Mouse (Mus musculus): ENCODE data around the gene Gm49361. TPM values are rescaled to one million over a fixed set of nuclear protein-coding genes. Genes with fewer than 3 reads are reported as not detected.

Gene Gm49361
- polyA plus RNA-seq (2015; fragmentation: Nextera tagmentation; extraction: Ambion mirVana) = not detected in 2 replicates

DNA sequence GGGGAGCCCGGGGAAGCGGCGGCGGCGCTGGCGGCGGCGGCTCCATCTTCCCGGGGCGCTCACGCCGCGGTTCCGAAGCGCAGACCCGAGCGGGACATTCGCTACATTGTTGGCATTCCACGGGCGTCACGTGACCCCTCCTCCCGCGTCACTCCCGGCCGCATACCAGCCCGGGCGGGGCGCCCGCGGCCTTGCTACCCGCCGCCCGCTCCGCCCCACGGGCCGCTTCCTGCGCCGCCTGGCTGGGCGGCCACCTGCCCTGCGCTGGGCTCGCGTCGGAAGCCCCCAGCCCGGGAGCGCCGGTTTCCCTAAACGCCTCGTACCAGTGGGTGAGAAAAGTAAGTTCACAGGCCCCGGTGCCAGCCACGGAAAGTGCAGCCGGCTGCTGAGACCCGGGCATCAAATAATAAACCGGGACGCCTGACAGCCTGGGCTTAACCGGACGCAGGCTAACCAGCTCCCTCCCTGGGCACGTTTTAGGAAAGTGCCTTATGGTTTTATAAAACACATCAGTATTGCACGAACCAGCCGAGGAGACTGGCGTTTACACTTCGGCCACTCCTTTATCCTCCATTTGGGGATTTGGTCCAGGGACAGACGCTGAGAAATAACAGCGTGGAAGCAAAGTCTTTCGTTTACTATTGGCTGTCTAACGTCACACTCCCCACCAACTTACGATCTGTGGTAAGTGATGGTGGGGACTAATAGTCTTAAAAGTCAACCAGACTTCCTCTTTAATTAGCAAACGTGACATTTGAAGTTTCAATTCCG, at the start of gene Gm49361:
Gm49361 (minus strand) TSS at position 103 of the 771 bp plus-strand sequence.
- peak; percentile 93 for ATAC-seq (ENCODE audit: borderline replicate concordance, extremely low read depth, low FRiP score, low TSS enrichment)
- peak within 1 kb of the TSS; percentile 83 for H3K4me2 ChIP-seq
- peak within 1 kb of the TSS; percentile 96 for H3K27ac ChIP-seq
- no peaks in the 10 kb centered on the region for H3K9me3 ChIP-seq
- under 1% methylated on average over 49 of the region's 68 CpGs for WGBS
- peak within 1 kb of the TSS; percentile 95 for H3K9ac ChIP-seq
- no peaks in the 10 kb centered on the region for H3K36me3 ChIP-seq
- no peaks in the 10 kb centered on the region for H3K27me3 ChIP-seq
- H3K4me3 ChIP-seq = peak within 1 kb of the TSS; percentile 86
- H3K4me1 ChIP-seq = peaks cover 23% of the 10 kb centered on the region

DNA sequence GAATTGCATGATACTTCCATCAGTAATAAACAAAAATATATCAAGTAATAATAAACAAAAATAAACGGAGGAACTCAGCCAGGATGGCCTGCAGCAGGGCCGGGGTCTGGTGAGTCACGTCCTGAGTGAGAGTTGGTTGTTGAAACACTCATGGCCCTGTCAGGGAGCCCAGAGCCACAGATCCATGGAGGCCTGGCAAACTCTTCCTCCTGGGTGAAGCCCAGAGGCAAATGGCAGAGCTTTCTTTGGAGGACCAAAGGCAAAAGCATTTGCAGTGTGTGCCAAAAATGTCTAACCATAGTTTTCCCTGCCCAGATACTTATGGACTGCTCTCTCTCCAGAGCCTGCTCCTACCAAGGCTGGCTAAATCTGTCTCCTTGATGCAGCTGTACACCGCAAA, 45.3 kb upstream of the Gm49361 start:
- no peak overlapping the region for H3K4me2 ChIP-seq
- 63% methylated on average over 4 of the region's 4 CpGs for WGBS
- no peak for ATAC-seq (ENCODE audit: borderline replicate concordance, extremely low read depth, low FRiP score, low TSS enrichment)
- H3K27ac ChIP-seq = no peak overlapping the region
- no peaks in the 10 kb centered on the region for H3K9me3 ChIP-seq
- H3K27me3 ChIP-seq = no peaks in the 10 kb centered on the region
- no peak overlapping the region for H3K9ac ChIP-seq
- no peaks in the 10 kb centered on the region for H3K4me1 ChIP-seq
- H3K36me3 ChIP-seq = no peaks in the 10 kb centered on the region
- no peak overlapping the region for H3K4me3 ChIP-seq

DNA sequence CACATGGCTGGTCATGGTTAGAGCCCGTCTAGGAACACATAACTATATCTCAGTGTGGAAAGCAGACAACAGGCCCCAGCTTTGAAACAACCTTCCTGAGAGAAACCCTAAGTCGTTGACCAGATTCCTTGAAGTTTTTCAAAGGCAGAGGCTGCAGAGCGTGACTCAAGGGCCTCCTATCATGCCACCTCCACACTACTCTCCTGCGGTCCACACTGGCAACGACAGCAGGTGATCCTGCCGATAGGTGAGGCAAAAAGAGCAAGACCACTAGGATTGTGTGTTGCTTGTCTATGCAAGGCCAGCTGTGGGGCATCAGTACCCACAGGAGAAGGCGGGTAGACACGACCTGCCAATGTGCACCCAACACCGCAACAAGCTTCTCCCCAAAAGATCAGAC, 43.9 kb upstream of the Gm49361 start:
- no peak for ATAC-seq (ENCODE audit: borderline replicate concordance, extremely low read depth, low FRiP score, low TSS enrichment)
- no peaks in the 10 kb centered on the region for H3K36me3 ChIP-seq
- H3K9ac ChIP-seq = no peak overlapping the region
- H3K4me1 ChIP-seq = no peaks in the 10 kb centered on the region
- no peaks in the 10 kb centered on the region for H3K27me3 ChIP-seq
- 83% methylated on average over 9 of the region's 9 CpGs for WGBS
- H3K4me2 ChIP-seq = no peak overlapping the region
- H3K4me3 ChIP-seq = no peak overlapping the region
- H3K27ac ChIP-seq = no peak overlapping the region
- H3K9me3 ChIP-seq = no peaks in the 10 kb centered on the region

DNA sequence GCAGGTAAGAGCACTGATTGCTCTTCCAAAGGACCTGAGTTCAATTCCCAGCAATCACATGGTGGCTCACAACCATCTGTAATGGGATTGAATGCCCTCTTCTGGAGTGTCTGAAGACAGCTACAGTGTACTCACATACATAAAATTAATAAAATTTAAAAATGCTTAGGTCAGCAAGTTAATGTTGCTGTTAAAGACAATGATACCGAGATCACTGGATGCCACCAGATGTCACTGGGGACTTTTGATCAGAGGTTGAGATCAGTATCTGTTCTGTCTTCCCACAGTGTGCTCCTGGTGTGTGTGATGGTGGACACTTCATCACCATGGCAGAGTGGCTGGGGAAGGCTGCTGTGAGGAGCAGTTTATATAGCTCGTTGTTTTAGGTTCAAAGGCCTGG, 43.4 kb upstream of the Gm49361 start:
- Histone ChIP-seq H3K4me3 (no peak overlapping the region), H3K4me2 (no peak overlapping the region), H3K9me3 (no peaks in the 10 kb centered on the region), H3K36me3 (no peaks in the 10 kb centered on the region), H3K27me3 (no peaks in the 10 kb centered on the region), H3K4me1 (no peaks in the 10 kb centered on the region), H3K27ac (no peak overlapping the region), H3K9ac (no peak overlapping the region)
- no peak for ATAC-seq (ENCODE audit: borderline replicate concordance, extremely low read depth, low FRiP score, low TSS enrichment)
- WGBS = 69% methylated on average over 2 of the region's 2 CpGs

DNA sequence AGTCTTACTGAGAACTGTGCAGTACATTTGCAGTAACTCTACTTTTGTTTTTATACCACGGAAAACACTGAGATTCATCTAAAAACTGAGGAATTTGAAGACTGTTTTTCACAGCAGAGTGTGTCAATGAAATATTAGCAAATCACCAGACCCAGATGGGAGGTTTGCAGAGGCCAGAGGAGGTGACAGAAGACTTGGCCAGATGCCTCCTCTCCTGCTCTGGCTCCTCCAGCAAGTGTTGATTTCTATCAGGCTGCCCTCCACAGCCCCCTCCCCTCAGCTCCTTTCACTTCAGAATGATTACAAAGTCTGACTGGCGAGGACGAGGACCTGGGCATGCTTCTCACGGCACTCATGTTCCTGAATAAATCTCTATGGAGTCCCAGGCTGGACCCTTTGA, 41.5 kb upstream of the Gm49361 start:
- Histone ChIP-seq H3K27ac (no peak overlapping the region), H3K27me3 (no peaks in the 10 kb centered on the region), H3K9me3 (no peaks in the 10 kb centered on the region), H3K36me3 (no peaks in the 10 kb centered on the region), H3K4me2 (no peak overlapping the region), H3K4me3 (no peak overlapping the region), H3K4me1 (no peaks in the 10 kb centered on the region), H3K9ac (no peak overlapping the region)
- ATAC-seq (ENCODE audit: borderline replicate concordance, extremely low read depth, low FRiP score, low TSS enrichment) = no peak
- WGBS = 32% methylated on average over 4 of the region's 4 CpGs

DNA sequence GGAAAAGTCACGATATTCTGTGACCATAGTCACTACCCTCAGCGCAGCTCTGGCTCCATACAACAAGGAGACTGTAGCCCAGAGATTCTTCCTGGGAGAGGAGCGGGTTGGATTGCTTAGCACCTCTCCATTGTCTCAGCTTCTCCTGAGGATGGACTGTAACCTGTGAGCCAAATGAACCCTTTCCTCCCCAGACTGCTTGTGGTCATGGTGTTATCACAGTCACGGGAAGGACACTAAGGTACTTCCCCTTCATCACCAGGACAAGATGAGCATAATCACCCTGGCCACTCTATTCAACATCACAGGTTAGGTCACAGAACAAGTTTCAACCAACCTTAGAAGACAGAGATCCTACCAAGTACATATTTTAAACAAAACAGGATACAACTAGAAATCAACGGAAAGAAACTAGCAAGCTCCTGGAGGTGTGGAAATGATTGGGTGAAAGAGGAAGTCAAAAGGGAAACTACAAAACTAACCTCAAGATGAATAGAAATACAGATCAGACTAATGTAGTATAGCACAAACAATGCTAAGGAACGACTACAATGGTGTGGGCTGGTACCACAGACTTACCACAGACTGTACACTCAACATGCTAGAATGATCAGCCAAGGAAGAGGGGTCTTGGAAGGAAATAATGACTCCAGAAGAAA, 26.4 kb upstream of the Gm49361 start:
- no peak overlapping the region for H3K9ac ChIP-seq
- WGBS = 76% methylated on average over 6 of the region's 6 CpGs
- ATAC-seq (ENCODE audit: borderline replicate concordance, extremely low read depth, low FRiP score, low TSS enrichment) = no peak

DNA sequence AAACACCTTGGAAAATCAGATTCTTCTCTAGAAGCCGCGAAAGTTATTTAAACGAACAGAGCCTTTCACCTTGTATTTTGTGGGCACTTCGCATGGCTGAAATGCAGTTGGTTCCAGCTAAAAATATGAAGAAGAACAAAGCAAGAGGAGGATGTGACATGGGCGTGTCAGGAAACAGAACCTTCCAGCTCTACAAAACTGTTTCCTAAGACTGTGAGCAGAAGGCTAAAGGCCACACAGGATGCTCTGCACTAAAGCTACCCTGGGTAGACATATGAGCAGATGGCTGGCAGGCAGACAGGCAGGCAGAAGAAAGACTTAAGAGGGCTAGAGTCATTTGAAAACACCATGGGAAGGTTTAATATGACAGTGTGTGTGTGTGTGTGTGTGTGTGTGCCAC, 23.2 kb upstream of the Gm49361 start:
- ATAC-seq (ENCODE audit: borderline replicate concordance, extremely low read depth, low FRiP score, low TSS enrichment) = no peak
- Histone ChIP-seq H3K27me3 (no peaks in the 10 kb centered on the region), H3K36me3 (no peaks in the 10 kb centered on the region), H3K4me3 (no peak overlapping the region), H3K4me2 (no peak overlapping the region), H3K9me3 (no peaks in the 10 kb centered on the region), H3K4me1 (no peaks in the 10 kb centered on the region), H3K27ac (no peak overlapping the region), H3K9ac (no peak overlapping the region)
- 82% methylated on average over 5 of the region's 5 CpGs for WGBS

More for the DNA sequence above, 26.4 kb upstream of the Gm49361 start:
- Histone ChIP-seq H3K4me2 (no peak overlapping the region), H3K27ac (no peak overlapping the region), H3K27me3 (no peaks in the 10 kb centered on the region), H3K4me3 (no peak overlapping the region), H3K4me1 (no peaks in the 10 kb centered on the region), H3K36me3 (no peaks in the 10 kb centered on the region), H3K9me3 (no peaks in the 10 kb centered on the region)

DNA sequence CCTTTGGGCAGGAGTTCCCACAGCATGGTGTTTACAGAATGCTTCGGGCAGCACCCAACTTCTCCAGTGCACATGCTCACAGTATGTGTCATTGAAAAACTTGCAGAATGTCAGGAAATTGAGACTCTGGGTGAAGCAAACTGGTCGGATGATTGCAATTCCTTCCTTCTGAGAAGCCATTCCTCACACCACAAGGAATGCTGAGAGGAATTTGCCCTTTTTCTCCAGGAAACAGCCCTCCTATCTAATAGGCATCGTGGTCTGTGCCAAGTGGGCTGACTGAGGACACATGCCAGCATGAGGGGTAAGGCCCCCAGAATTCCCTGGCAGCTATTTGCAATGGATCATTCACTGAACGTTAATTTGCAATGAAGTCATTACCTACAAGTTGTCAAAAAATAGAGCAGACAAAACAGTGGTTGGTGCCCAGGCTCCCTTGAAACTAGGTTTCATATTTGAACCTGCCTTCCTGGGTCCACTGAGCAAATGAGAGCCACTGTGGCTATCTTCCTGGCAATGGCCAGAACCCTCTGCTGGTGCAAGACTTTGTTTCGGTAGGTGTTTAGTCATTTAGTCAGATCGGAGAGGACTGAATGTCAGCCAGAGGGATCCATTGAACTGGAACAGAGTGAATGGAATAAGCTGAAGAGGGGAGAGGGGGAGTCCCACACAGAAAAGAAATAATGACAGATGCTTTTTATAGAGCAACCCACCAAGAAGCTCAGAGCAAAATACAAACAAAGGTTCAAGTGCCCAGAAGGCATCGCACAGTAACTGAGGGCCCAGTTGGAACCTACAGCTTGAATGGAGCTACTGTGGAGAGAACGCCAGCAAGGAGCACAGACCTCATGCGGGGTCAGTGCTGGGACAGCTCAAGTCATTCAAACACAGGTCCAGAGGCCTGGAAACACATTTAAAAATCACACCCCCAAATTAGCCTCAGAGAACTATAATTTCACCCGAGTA, 14.8 kb upstream of the Gm49361 start:
- H3K9ac ChIP-seq = no peak overlapping the region
- no peak overlapping the region for H3K4me3 ChIP-seq
- no peak overlapping the region for H3K4me2 ChIP-seq
- peak overlapping the region; percentile 1; the same call in 1 of the 2 replicates for H3K27ac ChIP-seq
- H3K4me1 ChIP-seq = no peaks in the 10 kb centered on the region
- no peaks in the 10 kb centered on the region for H3K27me3 ChIP-seq
- H3K36me3 ChIP-seq = no peaks in the 10 kb centered on the region
- no peak for ATAC-seq (ENCODE audit: borderline replicate concordance, extremely low read depth, low FRiP score, low TSS enrichment)
- 50% methylated on average over 10 of the region's 10 CpGs for WGBS
- no peaks in the 10 kb centered on the region for H3K9me3 ChIP-seq

DNA sequence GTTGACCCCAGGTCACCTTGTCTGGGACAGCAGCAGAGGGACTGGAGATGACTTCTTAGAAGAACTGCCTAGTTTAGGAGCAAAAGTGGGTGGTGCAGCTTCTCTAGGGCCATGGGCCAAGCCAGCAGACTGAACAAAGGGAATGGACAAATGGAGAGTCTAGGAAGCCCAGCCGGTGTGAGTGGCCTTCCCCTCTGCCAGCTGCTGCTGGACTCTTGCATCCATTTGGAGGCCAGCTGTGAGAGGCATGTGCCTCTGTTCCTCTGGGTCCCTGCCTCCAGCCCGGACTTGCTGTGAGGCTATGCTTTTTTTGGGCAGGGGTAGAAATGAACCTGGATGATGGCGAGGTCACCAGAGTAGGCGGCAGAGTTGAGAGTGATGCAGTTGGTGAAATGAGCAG, 12.3 kb upstream of the Gm49361 start, which contains the start of gene Lats2:
Lats2 (minus strand) TSS at position 152 of the 400 bp plus-strand sequence.
- Histone ChIP-seq H3K27ac (no peak within 1 kb of the TSS), H3K4me3 (no peak within 1 kb of the TSS), H3K4me1 (peaks cover 8% of the 10 kb centered on the region; the same call in 1 of the 2 replicates), H3K27me3 (no peaks in the 10 kb centered on the region), H3K36me3 (no peaks in the 10 kb centered on the region), H3K9ac (no peak within 1 kb of the TSS), H3K9me3 (no peaks in the 10 kb centered on the region), H3K4me2 (no peak within 1 kb of the TSS)
- ATAC-seq (ENCODE audit: borderline replicate concordance, extremely low read depth, low FRiP score, low TSS enrichment) = no peak
- WGBS = 66% methylated on average over 4 of the region's 4 CpGs

DNA sequence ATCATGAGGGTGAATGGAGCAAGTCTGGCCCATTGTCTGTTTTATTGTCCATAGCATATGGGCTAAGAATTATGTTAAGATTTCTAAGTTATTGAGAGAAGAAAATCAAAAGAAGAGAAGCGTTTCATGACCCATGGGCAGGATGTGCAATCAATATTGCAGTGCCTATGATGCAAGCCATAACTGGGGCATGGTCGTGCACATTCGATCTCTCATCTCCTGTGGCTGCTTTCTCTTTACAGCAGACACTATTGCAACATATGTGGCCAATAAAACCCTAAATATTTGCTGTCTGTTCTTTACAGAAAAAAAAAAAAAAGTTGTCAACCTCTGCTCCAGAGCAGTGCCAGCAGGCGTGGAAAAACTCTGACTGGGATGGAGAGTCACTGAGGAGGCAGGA, 10.2 kb upstream of the Gm49361 start:
- Histone ChIP-seq H3K9me3 (no peaks in the 10 kb centered on the region), H3K4me2 (no peak overlapping the region), H3K4me3 (no peak overlapping the region), H3K9ac (no peak overlapping the region), H3K27me3 (no peaks in the 10 kb centered on the region), H3K4me1 (peaks cover 8% of the 10 kb centered on the region; the same call in 1 of the 2 replicates), H3K27ac (no peak overlapping the region), H3K36me3 (no peaks in the 10 kb centered on the region)
- ATAC-seq (ENCODE audit: borderline replicate concordance, extremely low read depth, low FRiP score, low TSS enrichment) = no peak
- 80% methylated on average over 4 of the region's 4 CpGs for WGBS

DNA sequence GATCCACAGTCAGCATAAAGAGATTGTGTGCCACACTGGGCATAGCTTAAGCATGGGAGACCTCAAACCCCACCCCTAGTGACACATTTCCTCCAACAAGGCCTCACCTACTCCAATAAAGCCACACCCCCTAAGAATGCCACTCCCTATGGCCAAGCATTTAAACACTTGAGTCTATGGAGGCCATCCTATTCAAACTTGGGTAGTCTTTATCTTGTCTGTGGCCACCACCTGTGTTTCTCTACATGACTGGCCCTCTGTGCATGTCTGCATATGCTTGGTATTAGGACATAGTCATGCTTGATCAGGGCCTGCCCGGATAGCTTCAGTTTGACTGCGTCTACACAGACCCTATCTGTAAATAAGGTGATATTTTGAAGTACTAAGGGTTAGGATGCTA, 9.8 kb upstream of the Gm49361 start:
- Histone ChIP-seq H3K9me3 (no peaks in the 10 kb centered on the region), H3K36me3 (no peaks in the 10 kb centered on the region), H3K27ac (no peak overlapping the region), H3K4me2 (no peak overlapping the region), H3K27me3 (no peaks in the 10 kb centered on the region), H3K9ac (no peak overlapping the region), H3K4me3 (no peak overlapping the region), H3K4me1 (peaks cover 8% of the 10 kb centered on the region; the same call in 1 of the 2 replicates)
- no peak for ATAC-seq (ENCODE audit: borderline replicate concordance, extremely low read depth, low FRiP score, low TSS enrichment)
- 88% methylated on average over 2 of the region's 2 CpGs for WGBS
